Mouse (Mus musculus): ENCODE data around the gene Vamp9. TPM values are rescaled to one million over a fixed set of nuclear protein-coding genes. Genes with fewer than 3 reads are reported as not detected.

The Vamp9 gene
- polyA plus RNA-seq, 2 experiments from 2014 or later = 0.50 TPM; not detected in 1

- ATAC-seq = no peak
Observed at GRCm38 (mm10) chr5:99941776-99942502, 35.9 kb downstream of the Vamp9 start.

GRCm38 (mm10) chr5:99952513-99952912, 46.5 kb downstream of the Vamp9 start:
- ATAC-seq = no peak

GRCm38 (mm10) chr5:99953883-99954282, 47.8 kb downstream of the Vamp9 start:
- no peak for ATAC-seq

GRCm38 (mm10) chr5:99958666-99959065, 52.6 kb downstream of the Vamp9 start:
- no peak for ATAC-seq

- no peak for ATAC-seq
Observed at GRCm38 (mm10) chr5:99959236-99959936, 53.3 kb downstream of the Vamp9 start.

- no peak for ATAC-seq
Observed at GRCm38 (mm10) chr5:99959960-99960359, 53.9 kb downstream of the Vamp9 start.

GRCm38 (mm10) chr5:99973941-99974340, 67.9 kb downstream of the Vamp9 start:
- ATAC-seq = peak; percentile 9

GRCm38 (mm10) chr5:99975061-99975460, 69.0 kb downstream of the Vamp9 start:
- no peak for ATAC-seq

- ATAC-seq = no peak
Observed at GRCm38 (mm10) chr5:99975776-99976175, 69.7 kb downstream of the Vamp9 start.

- ATAC-seq = no peak
Observed at GRCm38 (mm10) chr5:99976334-99976955, 70.4 kb downstream of the Vamp9 start.

GRCm38 (mm10) chr5:99977516-99978301, 71.7 kb downstream of the Vamp9 start:
- ATAC-seq = peak; percentile 14

GRCm38 (mm10) chr5:99978699-99979442, 72.8 kb downstream of the Vamp9 start, which contains the start of the genes Hnrnpd and 4930524J08Rik:
Gene Hnrnpd, minus strand, starts transcription at chr5:99978938.
Gene 4930524J08Rik, plus strand, starts transcription at chr5:99979061.
- ATAC-seq = peak; percentile 85

- no peak for ATAC-seq
Observed at GRCm38 (mm10) chr5:99983452-99984061, 77.5 kb downstream of the Vamp9 start.

GRCm38 (mm10) chr5:99994166-99994565, 88.1 kb downstream of the Vamp9 start:
- ATAC-seq = no peak

- no peak for ATAC-seq
Observed at GRCm38 (mm10) chr5:99994680-99995079, 88.6 kb downstream of the Vamp9 start.

GRCm38 (mm10) chr5:100000048-100000447, 94.0 kb downstream of the Vamp9 start:
- no peak for ATAC-seq

- ATAC-seq = no peak
Observed at GRCm38 (mm10) chr5:100000500-100000899, 94.4 kb downstream of the Vamp9 start.
